Mouse (Mus musculus): ENCODE results near the gene Gm10697.
"Not testable (repeated sequence)": the region's sequence is repeated elsewhere in the genome, so short reads cannot be mapped to it uniquely, and the experiment has no call there.

Gm10697 gene

DNA sequence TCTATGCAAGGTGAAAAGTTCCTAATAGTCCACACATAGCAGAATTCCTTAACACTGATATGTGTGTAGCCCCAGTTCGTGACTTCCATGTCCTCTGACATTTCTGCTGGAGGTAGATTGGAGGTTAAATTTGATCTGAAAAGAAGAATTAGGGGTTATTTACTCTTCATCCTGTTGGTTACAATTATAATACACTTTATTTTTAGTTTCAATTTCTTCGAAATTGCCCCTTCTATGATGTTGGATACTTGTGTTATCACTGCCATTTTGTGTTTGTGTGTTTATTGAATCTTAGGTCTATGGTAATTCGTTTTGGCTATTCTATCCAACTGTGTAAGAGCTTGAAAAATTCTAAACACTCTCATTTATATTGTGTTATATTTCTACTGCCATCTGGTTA is at the start of gene Gm10697:
TSS of gene Gm10697 (minus strand) at position 101 of the 400 bp plus-strand sequence.
- in situ Hi-C loops (cut with MboI, MseI): loop anchor here in 1 of 2 experiments (5.0 kb wide), 1 partner anchor 370 kb away; no protein-coding TSS in a partner anchor

DNA sequence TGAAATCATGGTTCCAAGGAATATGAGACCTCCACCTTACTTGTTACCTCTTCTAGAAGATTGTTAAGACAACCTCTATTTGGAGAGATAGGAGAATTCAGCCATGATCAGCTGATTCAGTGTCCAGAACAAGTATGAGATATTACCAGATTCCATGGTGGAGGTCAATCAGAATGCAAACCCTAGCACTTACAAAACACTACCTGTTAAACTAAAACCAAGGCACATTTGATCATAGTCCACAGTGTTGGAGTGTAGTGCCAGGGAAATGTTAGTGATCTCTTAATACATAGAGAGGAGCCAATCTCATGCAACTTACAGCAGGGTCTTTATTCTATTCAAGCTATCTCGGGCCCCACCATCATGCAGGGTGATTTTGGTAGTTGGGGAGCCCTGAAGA is 42.6 kb upstream of the Gm10697 start:
- in situ Hi-C loops (cut with MboI, MseI): not testable (repeated sequence)

DNA sequence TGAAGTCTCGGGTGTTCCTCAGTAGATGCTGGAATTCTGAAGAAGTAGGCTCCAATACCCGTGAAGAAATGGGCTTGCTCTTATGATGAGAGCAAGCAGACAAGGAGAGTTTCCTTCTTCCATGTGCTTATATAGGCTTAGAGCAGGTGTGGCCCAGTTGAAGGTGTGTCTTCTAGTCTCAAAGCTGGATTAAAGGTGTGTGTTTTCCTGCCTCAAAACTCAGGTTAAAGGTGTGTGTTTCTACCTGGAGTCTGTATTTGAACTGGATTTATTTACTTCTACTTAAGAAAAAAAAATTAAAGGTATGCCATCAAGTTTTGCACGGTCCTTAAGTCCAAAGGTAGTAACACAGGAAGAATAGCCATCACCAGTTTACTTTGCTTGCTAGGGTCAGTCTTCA is 17.7 kb downstream of the Gm10697 start, which contains the start of gene Gm9125:
TSS of gene Gm9125 (minus strand) at position 101 of the 400 bp plus-strand sequence.
- in situ Hi-C loops (cut with MboI, MseI): not testable (repeated sequence)

DNA sequence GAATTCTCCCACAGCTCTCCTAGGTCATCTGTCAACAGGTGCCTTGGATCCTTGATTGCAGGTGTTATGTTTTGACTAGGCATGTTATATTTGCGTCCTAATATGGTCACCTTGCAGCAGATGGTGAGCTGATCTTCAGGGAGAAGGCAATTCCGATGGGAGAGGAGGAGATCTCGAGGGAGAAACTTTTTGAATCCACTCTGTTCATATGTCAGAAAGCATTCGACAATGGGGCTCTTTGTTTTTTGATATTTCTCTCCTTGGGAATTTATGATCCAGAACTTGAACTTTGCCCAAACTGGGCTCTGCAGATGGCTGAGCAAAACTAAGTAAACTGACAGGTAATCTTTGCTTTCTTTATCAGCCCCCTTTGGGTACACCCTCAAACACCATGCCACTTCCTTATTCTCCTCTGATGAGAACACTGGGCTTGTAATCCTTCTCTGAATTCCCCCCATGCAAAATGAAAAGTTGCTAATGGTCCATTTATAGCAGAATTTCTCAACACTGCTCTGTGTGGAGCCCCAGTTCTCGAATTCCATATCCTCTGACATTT is 22.8 kb downstream of the Gm10697 start:
- in situ Hi-C loops (cut with MboI, MseI): loop anchor here in 1 of 2 experiments (5.0 kb wide), 1 partner anchor 377 kb away; no protein-coding TSS in a partner anchor

DNA sequence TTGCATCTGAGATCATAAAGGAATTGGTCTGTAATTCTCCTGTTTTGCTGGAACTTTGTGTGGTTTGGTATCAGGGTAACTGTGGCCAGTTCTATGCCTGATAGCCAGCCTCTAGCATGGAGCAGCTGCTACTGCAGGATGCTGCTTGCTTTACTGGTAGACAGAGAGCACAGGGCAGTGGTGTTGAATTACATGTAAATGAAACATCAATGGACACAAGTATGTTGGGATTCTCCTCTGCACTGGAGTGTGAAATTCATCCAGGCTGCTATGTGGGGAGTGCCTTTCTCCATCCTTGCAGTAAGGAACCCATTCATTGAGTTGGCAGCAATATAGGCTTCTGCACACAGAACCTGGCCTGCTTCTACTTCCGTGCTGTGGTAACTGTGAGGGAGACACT is 34.2 kb downstream of the Gm10697 start:
- in situ Hi-C loops (cut with MboI, MseI): loop anchor here (5.0 kb wide), 1 partner anchor 291 kb away; no protein-coding TSS in a partner anchor

DNA sequence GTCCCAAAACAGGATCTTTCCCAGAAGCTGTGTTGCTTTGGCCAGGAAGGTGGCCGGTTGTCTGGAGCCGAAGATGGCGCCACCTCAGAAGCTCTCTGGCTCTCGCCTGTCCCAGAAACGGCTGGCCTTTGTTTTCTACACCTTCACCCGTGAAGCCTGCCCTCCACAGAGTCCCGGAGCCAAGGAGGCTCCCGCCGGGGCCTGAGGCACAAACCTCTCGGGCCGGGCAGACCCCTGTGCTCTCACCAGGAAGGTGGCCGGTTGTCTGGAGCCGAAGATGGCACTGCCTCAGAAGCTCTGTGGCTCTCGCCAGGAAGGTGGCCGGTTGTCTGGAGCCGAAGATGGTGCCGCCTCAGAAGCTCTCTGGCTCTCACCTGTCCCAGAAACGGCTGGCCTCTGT is 38.0 kb downstream of the Gm10697 start:
- in situ Hi-C loops (cut with MboI, MseI): not testable (repeated sequence)

Data from T-helper 17 cell (primary cell).